Mouse (Mus musculus): ENCODE results near the gene Nsun4. TPM values are rescaled to one million over a fixed set of nuclear protein-coding genes. Genes with fewer than 3 reads are reported as not detected.

Gene Nsun4
- total and polyA plus RNA-seq, 3 experiments: 11.8 to 14.9 TPM; not detected in 1

GRCm38 (mm10) chr4:116017902-116018746 is 35.6 kb downstream of the Nsun4 start, which contains the start of gene Faah:
Gene Faah (minus strand): TSS chr4:116017926.
- peaks cover 15 to 32% of the 10 kb centered on the region in 2 experiments for H3K4me1 ChIP-seq (ENCODE audit: control insufficient read depth in 1 of 2, insufficient read depth in 2 of 2, low read length in 2 of 2)
- H3K36me3 ChIP-seq (ENCODE audit: control insufficient read depth in 1 of 2, insufficient read depth in 2 of 2, low read length in 2 of 2): peaks cover 0 to 30% of the 10 kb centered on the region in 2 experiments; a peak in 3 of 4 replicates
- DNase-seq (ENCODE audit: low read depth, low spot score): peak; percentile 87
- H3K9ac ChIP-seq (ENCODE audit: control insufficient read depth, low read depth, low read length, poor library complexity, severe bottlenecking): peak within 1 kb of the TSS; percentile 73
- peak within 1 kb of the TSS; percentile 72 to 80 for H3K4me3 ChIP-seq (ENCODE audit: control insufficient read depth in 1 of 2, insufficient read depth in 1 of 2, low read depth in 2 of 2, low read length in 2 of 2)
- H3K27me3 ChIP-seq (ENCODE audit: control insufficient read depth in 1 of 2, insufficient read depth in 2 of 2, low read length in 2 of 2): no peaks in the 10 kb centered on the region
- H3K79me2 ChIP-seq (ENCODE audit: control insufficient read depth, insufficient read depth, low read length, poor library complexity): peaks cover 11% of the 10 kb centered on the region
- peak within 1 kb of the TSS; percentile 71 for H3K27ac ChIP-seq (ENCODE audit: control insufficient read depth, low read depth, low read length)
- H3K9me3 ChIP-seq (replicated peaks; ENCODE audit: insufficient read depth, low read length): no peaks in the 10 kb centered on the region
- TF ChIP-seq MEF2A (IDR thresholded peaks at IDR 0.05; ENCODE audit: extremely low read depth, insufficient replicate concordance, low read depth, low read length, poor library complexity, severe bottlenecking) (no peak), MAX (IDR thresholded peaks at IDR 0.05; ENCODE audit: low read length) (no peak; the same call in 1 of the 2 replicates), POLR2AphosphoS5 (IDR thresholded peaks at IDR 0.05; ENCODE audit: borderline replicate concordance, low read depth, low read length) (no peak), CTCF (IDR thresholded peaks at IDR 0.05 in 2 of 3, conservative IDR thresholded peaks at IDR 0.05 in 1 of 3; ENCODE audit: control insufficient read depth in 1 of 3, insufficient read depth in 1 of 3, low read depth in 2 of 3, low read length in 3 of 3, poor library complexity in 1 of 3, severe bottlenecking in 1 of 3) (no peak), MXI1 (IDR thresholded peaks at IDR 0.05; ENCODE audit: low read depth, low read length) (0 out of 2 replicates have a peak, but pooled peaks have one; percentile 22), ZKSCAN1 (IDR thresholded peaks at IDR 0.05; ENCODE audit: low read depth, low read length) (no peak), UBTF (IDR thresholded peaks at IDR 0.05; ENCODE audit: borderline replicate concordance, insufficient read depth, low read depth, low read length) (no peak), GATA1 (IDR thresholded peaks at IDR 0.05; ENCODE audit: low read depth, low read length) (peak; percentile 32; the same call in 1 of the 2 replicates), EP300 (IDR thresholded peaks at IDR 0.05; ENCODE audit: low read depth in 1 of 2, low read length in 2 of 2) (peak in 1 of 2 experiments; percentile 16; a peak in 1 of 4 replicates), HCFC1 (IDR thresholded peaks at IDR 0.05; ENCODE audit: low read depth, low read length) (0 out of 2 replicates have a peak, but pooled peaks have one; percentile 8), MAZ (IDR thresholded peaks at IDR 0.05; ENCODE audit: low read depth, low read length) (no peak), ETS1 (IDR thresholded peaks at IDR 0.05; ENCODE audit: low read depth, low read length) (no peak), ZNF384 (IDR thresholded peaks at IDR 0.05; ENCODE audit: low read depth, low read length) (no peak), NRF1 (IDR thresholded peaks at IDR 0.05; ENCODE audit: insufficient read depth, low read depth, low read length, poor library complexity, severe bottlenecking) (no peak), RAD21 (IDR thresholded peaks at IDR 0.05; ENCODE audit: low read depth, low read length) (no peak), ZMIZ1 (IDR thresholded peaks at IDR 0.05; ENCODE audit: low read depth, low read length) (no peak; the same call in 1 of the 2 replicates), MYB (IDR thresholded peaks at IDR 0.05; ENCODE audit: low read depth, low read length) (peak; percentile 2; the same call in 1 of the 2 replicates), MYC (IDR thresholded peaks at IDR 0.05; ENCODE audit: low read depth, low read length) (0 out of 2 replicates have a peak, but pooled peaks have one; percentile 46), CHD2 (IDR thresholded peaks at IDR 0.05; ENCODE audit: low read length) (no peak), JUND (IDR thresholded peaks at IDR 0.05; ENCODE audit: low read depth, low read length) (no peak), SMC3 (IDR thresholded peaks at IDR 0.05; ENCODE audit: low read depth, low read length) (no peak), POLR2A (IDR thresholded peaks at IDR 0.05; ENCODE audit: control insufficient read depth in 1 of 2, insufficient read depth in 1 of 2, low read depth in 1 of 2, low read length in 2 of 2, poor library complexity in 1 of 2) (peak in 1 of 2 experiments; percentile 73; a peak in 3 of 4 replicates), TBP (IDR thresholded peaks at IDR 0.05; ENCODE audit: low read depth, low read length) (peak; percentile 55; the same call in 1 of the 2 replicates), MAFK (IDR thresholded peaks at IDR 0.05; ENCODE audit: borderline replicate concordance, low read depth, low read length) (no peak), NELFE (IDR thresholded peaks at IDR 0.05; ENCODE audit: low read depth, low read length) (peak; percentile 35), RCOR1 (IDR thresholded peaks at IDR 0.05; ENCODE audit: low read depth, low read length) (no peak), TAL1 (IDR thresholded peaks at IDR 0.05; ENCODE audit: low read length) (no peak), USF1 (IDR thresholded peaks at IDR 0.05; ENCODE audit: low read depth, low read length) (no peak), ELF1 (IDR thresholded peaks at IDR 0.05; ENCODE audit: low read depth, low read length) (no peak), USF2 (IDR thresholded peaks at IDR 0.05; ENCODE audit: borderline replicate concordance in 1 of 2, insufficient read depth in 1 of 2, low read depth in 1 of 2, low read length in 2 of 2) (no peak), TCF12 (IDR thresholded peaks at IDR 0.05; ENCODE audit: low read depth, low read length) (0 out of 2 replicates have a peak, but pooled peaks have one; percentile 3), GABPA (IDR thresholded peaks at IDR 0.05; ENCODE audit: low read depth, low read length) (no peak), CHD1 (IDR thresholded peaks at IDR 0.05; ENCODE audit: low read depth, low read length) (no peak), ZC3H11A (IDR thresholded peaks at IDR 0.05; ENCODE audit: low read depth, low read length) (no peak), E2F4 (IDR thresholded peaks at IDR 0.05; ENCODE audit: borderline replicate concordance, low read depth, low read length) (no peak)

Measured in MEL (cell line).